15 mouse cellular contexts compared by ENCODE assay signal in genomic region chr19:53552795-53553194, GRCm38 (mm10). TPM values are rescaled to one million over a fixed set of nuclear protein-coding genes. Genes with fewer than 3 reads are reported as not detected.
DNase-seq lines count a peak whose midpoint lies in the region; ATAC-seq and TF ChIP-seq lines count a peak whose summit lies in the region.
"Had no signal": no experiment of that assay in that cellular context is flagged by ENCODE, and none has a peak within 500 bp of the region (broad histone marks: within the 10 kb centered on the region; RNA-seq: fewer than 3 reads in every experiment).

No protein-coding gene starts in this region.

- no peak overlapping the region for H3K4me3 ChIP-seq in forebrain, embryonic 10.5 days
- H3K4me3 ChIP-seq in forebrain, embryonic 14.5 days (ENCODE audit: low read depth, low read length): no peak overlapping the region
- no peak overlapping the region for H3K4me3 ChIP-seq in liver, embryonic 11.5 days (ENCODE audit: low read depth, low read length)
- peak overlapping the region; percentile 50 for H3K4me3 ChIP-seq in E14TG2a.4 (replicated peaks; ENCODE audit: low read length)
- H3K4me3 ChIP-seq in embryonic facial prominence, embryonic 10.5 days: no peak overlapping the region

- no peak for DNase-seq in forebrain, embryonic 10.5 days (ENCODE audit: extremely low spot score, low spot score)
- no peak for DNase-seq in forebrain, embryonic 14.5 days (ENCODE audit: low spot score)
- no peak for DNase-seq in liver, embryonic 11.5 days (ENCODE audit: low spot score)
- DNase-seq in liver: no peak
- DNase-seq in embryonic facial prominence, embryonic 10.5 days (ENCODE audit: low spot score): no peak
- no peak for DNase-seq in ovary, postnatal 36 days (ENCODE audit: low spot score)
- DNase-seq: cerebellum, adult 18-20 months; heart, adult 11 months; heart, postnatal 4 days; midbrain, embryonic 14.5 days; right cerebral cortex, postnatal 4 days; thymus, adult 18-20 months had no signal

- WGBS in forebrain, embryonic 10.5 days: 66% methylated on average over 6 of the region's 6 CpGs
- WGBS in forebrain, embryonic 14.5 days: 70% methylated on average over 6 of the region's 6 CpGs
- WGBS in liver, embryonic 11.5 days: 48% methylated on average over 6 of the region's 6 CpGs
- 54% methylated on average over 6 of the region's 6 CpGs for WGBS in embryonic facial prominence, embryonic 10.5 days

- peaks cover 29% of the 10 kb centered on the region for H3K4me1 ChIP-seq in forebrain, embryonic 10.5 days
- H3K4me1 ChIP-seq in forebrain, embryonic 14.5 days (ENCODE audit: control insufficient read depth, insufficient read depth, low read length): no peaks in the 10 kb centered on the region
- H3K4me1 ChIP-seq in liver, embryonic 11.5 days (replicated peaks; ENCODE audit: control insufficient read depth, insufficient read depth, low read length): peaks cover 37% of the 10 kb centered on the region
- H3K4me1 ChIP-seq in E14TG2a.4 (replicated peaks; ENCODE audit: low read depth, low read length): peaks cover 74% of the 10 kb centered on the region
- peaks cover 28% of the 10 kb centered on the region for H3K4me1 ChIP-seq in embryonic facial prominence, embryonic 10.5 days

- no peak overlapping the region for H3K9ac ChIP-seq in forebrain, embryonic 14.5 days (ENCODE audit: low read length)
- H3K9ac ChIP-seq in liver, embryonic 11.5 days (ENCODE audit: low read depth, low read length): no peak overlapping the region

- H3K27me3 ChIP-seq in forebrain, embryonic 10.5 days (ENCODE audit: poor library complexity, severe bottlenecking): 0 out of 2 replicates have a peak, but pooled peaks cover 5% of the 10 kb centered on the region
- no peaks in the 10 kb centered on the region for H3K27me3 ChIP-seq in forebrain, embryonic 14.5 days (replicated peaks; ENCODE audit: control insufficient read depth, insufficient read depth, low read length)
- H3K27me3 ChIP-seq in liver, embryonic 11.5 days (replicated peaks; ENCODE audit: control insufficient read depth, insufficient read depth, low read length): no peaks in the 10 kb centered on the region
- peaks cover 3% of the 10 kb centered on the region; the same call in 1 of the 2 replicates for H3K27me3 ChIP-seq in E14TG2a.4 (ENCODE audit: insufficient read depth, low read length)
- no peaks in the 10 kb centered on the region; the same call in 1 of the 2 replicates for H3K27me3 ChIP-seq in embryonic facial prominence, embryonic 10.5 days (replicated peaks; ENCODE audit: low read depth, poor library complexity, severe bottlenecking)

- no peaks in the 10 kb centered on the region for H3K9me3 ChIP-seq in forebrain, embryonic 10.5 days
- H3K9me3 ChIP-seq in forebrain, embryonic 14.5 days (replicated peaks; ENCODE audit: control insufficient read depth, low read length): no peaks in the 10 kb centered on the region
- no peaks in the 10 kb centered on the region for H3K9me3 ChIP-seq in liver, embryonic 11.5 days (ENCODE audit: control insufficient read depth, low read length)
- no peaks in the 10 kb centered on the region for H3K9me3 ChIP-seq in E14TG2a.4 (ENCODE audit: low read length)
- H3K9me3 ChIP-seq in embryonic facial prominence, embryonic 10.5 days: no peaks in the 10 kb centered on the region

- 0 out of 2 replicates have a peak overlapping the region, but pooled peaks have one; percentile 40 for H3K27ac ChIP-seq in forebrain, embryonic 10.5 days
- no peak overlapping the region for H3K27ac ChIP-seq in forebrain, embryonic 14.5 days (ENCODE audit: low read depth, low read length)
- H3K27ac ChIP-seq in liver, embryonic 11.5 days (ENCODE audit: low read depth, low read length): peak overlapping the region; percentile 52
- peak overlapping the region; percentile 7; the same call in 1 of the 2 replicates for H3K27ac ChIP-seq in embryonic facial prominence, embryonic 10.5 days (replicated peaks)
- H3K27ac ChIP-seq: macrophage had no signal

- no peaks in the 10 kb centered on the region for H3K36me3 ChIP-seq in forebrain, embryonic 10.5 days (replicated peaks)
- H3K36me3 ChIP-seq in forebrain, embryonic 14.5 days (ENCODE audit: control insufficient read depth, insufficient read depth, low read length): no peaks in the 10 kb centered on the region
- H3K36me3 ChIP-seq in liver, embryonic 11.5 days (ENCODE audit: control insufficient read depth, insufficient read depth, low read length): no peaks in the 10 kb centered on the region
- H3K36me3 ChIP-seq in E14TG2a.4 (ENCODE audit: insufficient read depth, low read length): no peaks in the 10 kb centered on the region
- no peaks in the 10 kb centered on the region for H3K36me3 ChIP-seq in embryonic facial prominence, embryonic 10.5 days (replicated peaks)

- no peak for TF ChIP-seq CTCF in E14TG2a.4 (conservative IDR thresholded peaks at IDR 0.05; ENCODE audit: low read length)

- no peak for ATAC-seq in forebrain, embryonic 14.5 days
- no peak for ATAC-seq in liver, embryonic 11.5 days (replicated peaks; ENCODE audit: low FRiP score)
- ATAC-seq in megakaryocyte-erythroid progenitor cell, adult 5-6 weeks (replicated peaks; ENCODE audit: low FRiP score, low TSS enrichment, poor library complexity, severe bottlenecking): no peak

- no peak overlapping the region for H3K4me2 ChIP-seq in forebrain, embryonic 14.5 days (ENCODE audit: low read length)
- H3K4me2 ChIP-seq in liver, embryonic 11.5 days: no peak overlapping the region

RNA-seq across cellular contexts. Expression of gene Dusp5, which starts 23.9 kb away (rescaled TPM):
- 9.0 and 9.2 TPM in 2 replicates for polyA plus RNA-seq in forebrain, embryonic 10.5 days (2016; fragmentation: Nextera tagmentation; extraction: Ambion mirVana)
- polyA plus RNA-seq in forebrain, embryonic 14.5 days (2014; fragmentation: Nextera tagmentation; extraction: Ambion mirVana): 2.1 and 2.2 TPM in 2 replicates
- 6.7 TPM in 2 replicates for polyA plus RNA-seq in liver, embryonic 11.5 days (2014; fragmentation: Nextera tagmentation; extraction: Ambion mirVana)
- polyA plus RNA-seq in embryonic facial prominence, embryonic 10.5 days (2016; fragmentation: Nextera tagmentation; extraction: Ambion mirVana): 6.9 and 7.8 TPM in 2 replicates
- 1.6 and 2.9 TPM in 2 replicates for total RNA-seq in megakaryocyte-erythroid progenitor cell, adult 5-6 weeks (2014; fragmentation: Nextera tagmentation)
- total RNA-seq in megakaryocyte-erythroid progenitor cell, adult 5-6 weeks (2017): 5.4 and 12.3 TPM in 2 replicates

RNA-seq across cellular contexts. Expression of gene Nutf2-ps1, which starts 36.1 kb away (rescaled TPM):
- polyA plus RNA-seq in forebrain, embryonic 10.5 days (2016; fragmentation: Nextera tagmentation; extraction: Ambion mirVana): 635 and 662 TPM in 2 replicates
- 276 and 308 TPM in 2 replicates for polyA plus RNA-seq in forebrain, embryonic 14.5 days (2014; fragmentation: Nextera tagmentation; extraction: Ambion mirVana)
- polyA plus RNA-seq in liver, embryonic 11.5 days (2014; fragmentation: Nextera tagmentation; extraction: Ambion mirVana): 400 and 410 TPM in 2 replicates
- polyA plus RNA-seq in embryonic facial prominence, embryonic 10.5 days (2016; fragmentation: Nextera tagmentation; extraction: Ambion mirVana): 567 and 585 TPM in 2 replicates
- 86.8 and 99.0 TPM in 2 replicates for total RNA-seq in megakaryocyte-erythroid progenitor cell, adult 5-6 weeks (2014; fragmentation: Nextera tagmentation)
- 216 and 256 TPM in 2 replicates for total RNA-seq in megakaryocyte-erythroid progenitor cell, adult 5-6 weeks (2017)

RNA-seq across cellular contexts. Expression of gene Smc3, which starts 47.4 kb away (rescaled TPM):
- 81.4 and 87.6 TPM in 2 replicates for polyA plus RNA-seq in forebrain, embryonic 10.5 days (2016; fragmentation: Nextera tagmentation; extraction: Ambion mirVana)
- 61.8 and 70.9 TPM in 2 replicates for polyA plus RNA-seq in forebrain, embryonic 14.5 days (2014; fragmentation: Nextera tagmentation; extraction: Ambion mirVana)
- 80.6 and 82.5 TPM in 2 replicates for polyA plus RNA-seq in liver, embryonic 11.5 days (2014; fragmentation: Nextera tagmentation; extraction: Ambion mirVana)
- 73.1 and 79.1 TPM in 2 replicates for polyA plus RNA-seq in embryonic facial prominence, embryonic 10.5 days (2016; fragmentation: Nextera tagmentation; extraction: Ambion mirVana)
- total RNA-seq in megakaryocyte-erythroid progenitor cell, adult 5-6 weeks (2014; fragmentation: Nextera tagmentation): 103 and 105 TPM in 2 replicates
- 209 and 214 TPM in 2 replicates for total RNA-seq in megakaryocyte-erythroid progenitor cell, adult 5-6 weeks (2017)
